Mouse (Mus musculus) left cerebral cortex, postnatal 25 days (tissue): ENCODE results near the gene Ccl2. TPM values are rescaled to one million over a fixed set of nuclear protein-coding genes. Genes with fewer than 3 reads are reported as not detected.

ENCODE experiments used
- DNase-seq, 2 experiments: peaks; one replicate each; pipeline ENCODE4 v3.0.0; 2022; ENCODE audit warnings: low spot score in 2 of 2, mixed read lengths in 1 of 2
- intact Hi-C: fragments of 180-260 bp; cut with DNase I; formaldehyde crosslinking; loops from one replicate; pipeline ENCODE4 v1.15.1; 2025
- total RNA-seq, 2 experiments: library from RNA; stranded (reverse); gene quantifications; 2 replicates each; pipeline ENCODE4 v1.2.3; 2021

The Ccl2 gene
- total RNA-seq, 2 experiments from 2014 or later, result not detected

GRCm38 (mm10) chr11:82084360-82084759 lies 49.0 kb downstream of the Ccl2 start:
- DNase-seq, result no peak
- intact Hi-C loops, result no loop called here

Other genes starting within 250 kb of the Ccl2 start
- under 1 TPM; 0.09 TPM for gene 5530401A14Rik, start 174.9 kb upstream of the Ccl2 start, total RNA-seq
- 10 to 100 TPM; 78.0 to 80.2 TPM for gene Asic2, start 67.1 kb upstream of the Ccl2 start, total RNA-seq
- not detected for gene Gm17268, start 3.0 kb downstream of the Ccl2 start, total RNA-seq
- gene Ccl7, start 10.1 kb downstream of the Ccl2 start, total RNA-seq, result not detected
- gene Ccl11, start 22.3 kb downstream of the Ccl2 start, total RNA-seq, result under 1 TPM; 0.34 to 0.62 TPM
- not detected for gene Ccl12, start 66.3 kb downstream of the Ccl2 start, total RNA-seq
- not detected for gene Ccl8, start 79.6 kb downstream of the Ccl2 start, total RNA-seq